Mouse (Mus musculus) midbrain, embryonic 11.5 days (tissue): ENCODE measurements around the gene Rnf212. TPM values are rescaled to one million over a fixed set of nuclear protein-coding genes. Genes with fewer than 3 reads are reported as not detected.

ENCODE experiments used
- ATAC-seq: fragments of 200-750 bp; cut with Nextera tagmentation; 2 replicates; pipeline ENCODE4 v1.8.0; 2017; ENCODE audit warnings: moderate TSS enrichment, moderate library complexity; ENCODE audit not compliant: low FRiP score
- DNase-seq: peaks from one replicate; pipeline ENCODE4 v3.0.0; 2015; ENCODE audit warnings: low spot score; ENCODE audit errors: missing footprints
- H3K27ac ChIP-seq: fragments of 300-500 bp; sonication (generic); 2 replicates; pipeline ENCODE4 v1.5.1; 2014; ENCODE audit warnings: low read depth, low read length
- H3K27me3 ChIP-seq: fragments of 300-500 bp; sonication (generic); 2 replicates; pipeline ENCODE4 v1.6.1; 2014; ENCODE audit warnings: mild to moderate bottlenecking, low read length, moderate library complexity, mixed read lengths; ENCODE audit not compliant: control insufficient read depth, insufficient read depth
- H3K36me3 ChIP-seq: fragments of 300-500 bp; sonication (generic); 2 replicates; pipeline ENCODE4 v1.6.1; 2014; ENCODE audit warnings: mild to moderate bottlenecking, low read length, moderate library complexity, mixed read lengths; ENCODE audit not compliant: control insufficient read depth, insufficient read depth
- H3K4me1 ChIP-seq: fragments of 300-500 bp; sonication (generic); 2 replicates; pipeline ENCODE4 v1.6.1; 2014; ENCODE audit warnings: low read length; ENCODE audit not compliant: control insufficient read depth, insufficient read depth
- H3K4me2 ChIP-seq: fragments of 300-500 bp; sonication (generic); 2 replicates; pipeline ENCODE4 v1.6.1; 2014; ENCODE audit warnings: mild to moderate bottlenecking, moderate library complexity
- H3K4me3 ChIP-seq: fragments of 300-500 bp; sonication (generic); 2 replicates; pipeline ENCODE4 v1.5.1; 2014; ENCODE audit warnings: low read depth, low read length
- H3K9ac ChIP-seq: fragments of 300-500 bp; sonication (generic); 2 replicates; pipeline ENCODE4 v1.6.1; 2014; ENCODE audit warnings: low read length
- H3K9me3 ChIP-seq: fragments of 300-500 bp; sonication (generic); 2 replicates; pipeline ENCODE4 v1.6.1; 2016; ENCODE audit warnings: low read length; ENCODE audit not compliant: control insufficient read depth
- WGBS: fragments of 180-500 bp; shearing (Covaris S2); extraction: QIAGEN DNeasy Blood & Tissue Kit; methylation state at CpG from one replicate; pipeline ENCODE4 v1.1.7; 2014; 5-methylcytosine and 5-hydroxymethylcytosine counted together
- polyA plus RNA-seq: library from polyadenylated mRNA; unstranded; fragments of >200 nt; fragmentation: Nextera tagmentation; extraction: Ambion mirVana; gene quantifications from 2 replicates; pipeline ENCODE4 v1.2.1, GENCODE M21; 2014

Rnf212 gene
- polyA plus RNA-seq, 1 experiment from 2014 or later = not detected

DNA sequence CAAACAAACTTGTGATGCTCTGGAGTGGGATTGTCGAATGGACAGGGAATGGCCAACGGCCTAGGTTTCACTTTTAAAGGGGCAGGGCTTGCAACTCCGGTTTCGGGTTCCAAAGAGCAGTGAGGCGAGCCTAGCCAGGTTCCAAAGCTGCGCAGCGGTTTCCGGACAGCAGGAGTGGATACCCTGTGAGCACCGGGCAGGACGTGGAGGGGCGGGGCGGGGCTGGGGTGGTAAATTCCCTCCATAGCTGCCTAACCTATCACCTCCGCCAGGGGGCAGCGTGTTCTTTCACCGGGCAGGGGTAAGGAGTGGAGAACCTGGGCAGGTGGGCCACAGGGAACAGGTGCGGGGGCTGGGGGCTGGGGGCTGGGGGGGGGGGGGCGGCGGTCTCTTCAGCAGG, 82.5 kb downstream of the Rnf212 start, which contains the start of gene Fgfrl1:
Fgfrl1 (plus strand) TSS at position 112 of the 400 bp plus-strand sequence.
- Histone ChIP-seq H3K36me3 (no peaks in the 10 kb centered on the region), H3K4me3 (peak within 1 kb of the TSS; percentile 7; the same call in 1 of the 2 replicates), H3K9me3 (no peaks in the 10 kb centered on the region), H3K4me1 (peaks cover 25% of the 10 kb centered on the region), H3K27me3 (peaks cover 14% of the 10 kb centered on the region), H3K9ac (no peak within 1 kb of the TSS), H3K27ac (no peak within 1 kb of the TSS), H3K4me2 (peak within 1 kb of the TSS; percentile 80)
- no peak for DNase-seq
- WGBS = 4% methylated on average over 15 of the region's 18 CpGs
- ATAC-seq = no peak

DNA sequence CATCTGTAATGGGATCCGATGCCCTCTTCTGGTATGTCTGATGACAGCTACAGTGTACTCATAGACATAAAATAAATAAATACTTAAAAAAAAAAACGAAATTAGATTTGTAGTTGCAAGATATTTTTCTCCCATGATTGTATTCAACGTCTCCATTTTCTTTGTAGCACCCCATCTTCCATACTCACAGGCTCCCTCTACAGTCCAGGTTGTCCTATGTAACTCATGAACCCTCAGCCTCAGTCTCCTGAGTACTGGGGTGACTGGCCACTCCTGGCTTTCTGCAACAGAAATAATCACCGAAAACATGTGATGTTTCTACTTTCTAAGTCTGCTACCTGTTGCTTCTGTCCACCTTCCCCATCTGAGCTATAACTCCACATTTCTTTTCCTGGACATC, 83.6 kb downstream of the Rnf212 start:
- no peak for ATAC-seq
- 76% methylated on average over 4 of the region's 4 CpGs for WGBS
- H3K4me3 ChIP-seq = no peak overlapping the region
- peaks cover 14% of the 10 kb centered on the region for H3K27me3 ChIP-seq
- DNase-seq = no peak
- peaks cover 18% of the 10 kb centered on the region for H3K4me1 ChIP-seq
- H3K9me3 ChIP-seq = no peaks in the 10 kb centered on the region
- no peak overlapping the region for H3K9ac ChIP-seq
- no peak overlapping the region for H3K4me2 ChIP-seq
- no peak overlapping the region for H3K27ac ChIP-seq
- H3K36me3 ChIP-seq = no peaks in the 10 kb centered on the region

DNA sequence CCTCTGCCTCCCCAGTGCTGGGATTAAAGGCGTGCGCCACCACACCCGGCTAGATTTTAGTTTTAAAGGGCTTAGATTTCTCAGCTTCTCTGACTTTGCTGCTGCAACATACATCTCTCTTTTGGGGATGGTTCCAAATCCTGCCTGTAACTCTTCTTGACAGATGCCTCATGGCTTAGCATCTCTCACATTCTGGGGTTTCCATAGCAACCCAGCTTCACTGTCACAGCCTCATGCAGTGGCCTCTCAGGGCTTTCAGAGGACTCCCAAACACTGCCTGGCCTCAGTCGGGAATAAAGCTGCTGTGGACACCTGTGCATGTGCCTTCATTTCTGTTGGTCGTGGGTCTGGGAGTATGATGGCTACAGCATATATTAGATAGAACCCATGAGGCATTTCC, 85.7 kb downstream of the Rnf212 start:
- Histone ChIP-seq H3K27ac (no peak overlapping the region), H3K36me3 (no peaks in the 10 kb centered on the region)

DNA sequence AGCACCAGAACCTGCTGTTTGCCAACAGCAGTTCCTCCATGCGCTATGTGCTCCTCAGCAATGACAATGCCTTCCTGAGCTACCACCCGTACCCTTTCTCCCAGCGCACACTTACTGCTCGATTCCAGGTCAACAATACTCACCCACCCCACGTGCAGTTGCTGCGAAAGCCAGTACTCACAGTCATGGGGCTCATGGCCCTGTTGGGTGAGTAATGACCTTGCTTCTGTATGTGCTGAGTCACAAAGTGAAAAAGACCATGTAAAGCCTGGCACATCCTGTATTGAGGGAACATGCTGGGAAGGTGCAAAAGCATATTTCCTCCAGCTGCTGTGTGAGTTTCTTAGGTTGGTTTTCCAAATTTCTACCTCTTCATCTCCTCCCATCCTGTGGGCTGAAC, 93.9 kb downstream of the Rnf212 start:
- Histone ChIP-seq H3K9ac (no peak overlapping the region), H3K27me3 (no peaks in the 10 kb centered on the region), H3K4me3 (no peak overlapping the region), H3K27ac (no peak overlapping the region), H3K4me2 (no peak overlapping the region), H3K36me3 (no peaks in the 10 kb centered on the region), H3K4me1 (peaks cover 3% of the 10 kb centered on the region), H3K9me3 (no peaks in the 10 kb centered on the region)
- peak; percentile 73 for DNase-seq
- 89% methylated on average over 6 of the region's 6 CpGs for WGBS
- ATAC-seq = no peak

More for the DNA sequence above, 85.7 kb downstream of the Rnf212 start:
- ATAC-seq = no peak
- DNase-seq = peak; percentile 85
- H3K4me2 ChIP-seq = no peak overlapping the region
- WGBS = 70% methylated on average over 5 of the region's 5 CpGs
- peaks cover 14% of the 10 kb centered on the region for H3K27me3 ChIP-seq
- no peaks in the 10 kb centered on the region for H3K9me3 ChIP-seq
- peaks cover 9% of the 10 kb centered on the region; the same call in 1 of the 2 replicates for H3K4me1 ChIP-seq
- H3K4me3 ChIP-seq = no peak overlapping the region
- no peak overlapping the region for H3K9ac ChIP-seq

DNA sequence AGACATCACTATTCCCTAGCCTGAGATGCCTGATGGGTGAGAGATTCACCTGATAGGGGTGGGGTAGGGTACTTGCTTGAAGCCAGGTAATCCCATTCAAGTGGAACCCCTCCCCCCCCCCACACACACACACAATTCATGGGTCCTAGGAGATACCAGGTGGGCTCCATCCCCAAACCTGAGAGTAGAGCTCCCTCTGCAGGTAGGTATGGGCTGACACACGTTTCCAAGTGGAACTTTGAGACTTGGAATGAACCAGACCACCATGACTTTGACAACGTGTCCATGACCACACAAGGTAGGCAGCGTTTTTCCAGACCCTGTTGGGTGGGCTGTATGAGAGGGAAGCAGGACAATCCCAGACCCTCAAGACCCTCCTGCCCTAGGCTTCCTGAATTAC, 94.9 kb downstream of the Rnf212 start:
- no peak for ATAC-seq
- Histone ChIP-seq H3K4me3 (no peak overlapping the region), H3K36me3 (no peaks in the 10 kb centered on the region), H3K27ac (no peak overlapping the region), H3K4me2 (no peak overlapping the region), H3K27me3 (no peaks in the 10 kb centered on the region), H3K4me1 (peaks cover 3% of the 10 kb centered on the region), H3K9me3 (no peaks in the 10 kb centered on the region), H3K9ac (no peak overlapping the region)
- 63% methylated on average over 3 of the region's 3 CpGs for WGBS
- peak; percentile 78 for DNase-seq

Other genes starting within 250 kb of the Rnf212 start
- 7.4 and 8.7 TPM in 2 replicates for gene Cplx1, start 225.0 kb downstream of the Rnf212 start, polyA plus RNA-seq
- gene Gak, start 145.2 kb downstream of the Rnf212 start, polyA plus RNA-seq = 43.3 and 45.3 TPM in 2 replicates
- 20.9 and 22.1 TPM in 2 replicates for gene Tmem175, start 145.2 kb downstream of the Rnf212 start, polyA plus RNA-seq
- gene Idua, start 114.7 kb downstream of the Rnf212 start, polyA plus RNA-seq = 9.2 TPM in 2 replicates
- 8.6 TPM in 2 replicates for gene Dgkq, start 105.3 kb downstream of the Rnf212 start, polyA plus RNA-seq
- 0.69 and 0.81 TPM in 2 replicates for gene Slc26a1, start 99.4 kb downstream of the Rnf212 start, polyA plus RNA-seq
- gene Fgfrl1, start 82.6 kb downstream of the Rnf212 start, polyA plus RNA-seq = 11.9 and 15.0 TPM in 2 replicates
- not detected in 2 replicates for gene Tmed11, start 20.4 kb upstream of the Rnf212 start, polyA plus RNA-seq
- gene Vmn2r8, start 33.9 kb upstream of the Rnf212 start, polyA plus RNA-seq = not detected in 2 replicates
- gene Vmn2r9, start 77.6 kb upstream of the Rnf212 start, polyA plus RNA-seq = not detected in 2 replicates
- gene Vmn2r10, start 231.5 kb upstream of the Rnf212 start, polyA plus RNA-seq = not detected in 2 replicates